Mouse (Mus musculus) embryonic stem cell, embryonic (primary cell): ENCODE data around the gene Polr2f.

Experiments used
- CTCF ChIA-PET, 4 experiments: fragments of 300-600 bp in 2 of 4; fragments of 350-600 bp in 2 of 4; sonication (Branson Sonifier 250); formaldehyde crosslinking; loops; one replicate each; lab custom pipeline; 2022; ENCODE audit warnings: inconsistent platforms in 2 of 4; lab: Charles Lee
- POLR2A ChIA-PET, 4 experiments: fragments of 300-600 bp in 2 of 4; fragments of 350-600 bp in 2 of 4; sonication (Branson Sonifier 250); formaldehyde crosslinking; loops; one replicate each; lab custom pipeline; 2022; ENCODE audit warnings: antibody characterized with exemption in 4 of 4, inconsistent platforms in 1 of 4; lab: Charles Lee

Gene Polr2f

DNA sequence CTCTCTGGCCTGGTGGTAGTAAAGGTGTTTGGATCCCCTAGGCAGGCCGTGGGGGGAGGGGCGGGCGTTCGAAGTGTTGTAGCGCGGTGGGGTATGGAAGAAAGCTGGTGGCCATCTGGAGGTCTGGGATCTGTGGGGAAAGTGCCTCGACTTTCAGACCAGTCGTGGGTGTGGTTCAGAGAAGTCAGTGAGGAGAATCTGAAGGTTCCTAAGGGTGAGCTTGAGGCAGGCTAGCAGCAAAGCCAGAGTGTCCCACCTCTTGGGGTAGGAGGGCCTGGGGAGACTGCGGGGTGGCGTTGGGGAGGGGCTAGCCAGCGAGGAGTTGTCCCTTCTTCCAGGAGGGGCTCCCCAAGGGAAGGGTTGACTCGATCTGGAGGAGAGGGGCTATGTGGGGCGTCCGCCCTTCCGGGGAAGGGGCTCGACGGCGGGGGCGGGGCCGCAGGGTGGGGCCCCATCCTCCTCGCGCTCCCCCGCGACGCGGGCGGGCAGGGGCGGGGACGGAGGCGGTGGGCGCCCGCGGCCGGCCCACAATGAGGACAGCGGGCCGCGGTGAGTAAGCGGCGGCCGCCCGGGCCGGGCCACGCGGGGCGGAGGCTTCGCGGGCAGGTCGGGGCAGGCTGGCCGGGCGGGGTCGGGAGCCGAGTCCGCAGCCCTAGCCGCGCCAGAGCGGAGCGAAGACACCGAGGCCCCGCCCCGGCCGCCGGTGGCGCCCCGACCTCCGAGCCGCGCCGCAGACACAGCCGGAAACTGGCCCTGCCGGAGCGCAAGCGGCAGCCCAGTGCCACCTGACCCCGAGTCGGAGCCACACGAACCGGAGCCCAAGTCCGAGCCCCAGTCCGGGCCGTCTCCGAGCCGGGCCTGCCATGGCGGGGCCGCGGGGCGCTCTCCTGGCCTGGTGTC lies 32.1 kb upstream of the Polr2f start, which contains the start of gene Micall1:
Gene Micall1, plus strand, starts transcription at position 478 of the 900 bp plus-strand sequence.
- POLR2A ChIA-PET, result interaction anchor here (0.5 to 3.2 kb wide), 24 partner anchors 9 to 244 kb away, joined by 3 to 18 read pairs (median 4); partner anchors contain the start of genes 1700088E04Rik (in 1 of the 4), Ankrd54 (in 1 of the 4), Eif3l (in 1 of the 4) and H1f0 (in 1 of the 4)
- CTCF ChIA-PET, result interaction anchor here in 2 of 4 experiments (0.8 to 2.4 kb wide), 5 partner anchors 9 to 40 kb away, joined by 3 to 16 read pairs (median 4); no protein-coding TSS in a partner anchor

DNA sequence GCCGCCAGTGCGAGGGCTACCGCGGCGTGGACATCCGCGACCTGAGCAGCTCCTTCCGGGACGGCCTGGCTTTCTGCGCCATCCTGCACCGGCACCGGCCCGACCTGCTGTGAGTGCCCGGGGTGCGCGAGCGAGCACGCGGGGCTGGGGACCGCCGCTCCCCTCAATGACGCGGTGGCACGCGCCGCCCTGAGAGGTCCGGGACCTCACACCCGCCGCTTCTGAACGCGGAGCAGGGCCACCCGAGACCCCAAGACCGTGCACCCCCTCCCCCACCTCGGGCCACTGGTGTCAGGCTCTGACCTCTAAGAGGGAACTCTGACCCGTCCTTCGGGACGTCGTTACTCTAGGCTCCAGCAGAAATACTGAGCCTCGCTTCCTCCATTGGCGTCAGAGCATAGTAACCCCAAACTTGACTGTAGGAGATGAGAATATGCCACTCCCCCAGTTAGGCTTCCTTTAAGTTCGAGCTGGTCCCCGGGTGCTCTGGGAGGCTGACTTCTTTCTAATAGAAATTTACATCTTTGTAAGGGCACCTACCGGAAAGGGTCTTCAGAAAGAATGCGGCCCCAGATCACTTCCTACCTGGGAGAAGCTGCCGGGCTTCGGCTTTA lies 31.4 kb upstream of the Polr2f start:
- POLR2A ChIA-PET, result interaction anchor here in 3 of 4 experiments (0.9 to 3.2 kb wide), 22 partner anchors 10 to 182 kb away, joined by 3 to 18 read pairs (median 4); partner anchors contain the start of genes 1700088E04Rik (in 1 of the 3), Ankrd54 (in 1 of the 3), Eif3l (in 1 of the 3) and Polr2f (in 1 of the 3)
- CTCF ChIA-PET, result interaction anchor here in 2 of 4 experiments (1.0 to 2.4 kb wide), 6 partner anchors 12 to 39 kb away, joined by 3 to 16 read pairs (median 4); no protein-coding TSS in a partner anchor

- ChIA-PET CTCF (interaction anchor here in 2 of 4 experiments (1.0 to 2.4 kb wide), 6 partner anchors 11 to 38 kb away, joined by 3 to 16 read pairs (median 4); no protein-coding TSS in a partner anchor), POLR2A (interaction anchor here in 2 of 4 experiments (0.9 to 3.2 kb wide), 15 partner anchors 9 to 51 kb away, joined by 3 to 18 read pairs (median 4); partner anchors contain the start of gene Eif3l (in 1 of the 2))
Measured at GRCm38 (mm10) chr15:79110031-79110430, 30.8 kb upstream of the Polr2f start.

DNA sequence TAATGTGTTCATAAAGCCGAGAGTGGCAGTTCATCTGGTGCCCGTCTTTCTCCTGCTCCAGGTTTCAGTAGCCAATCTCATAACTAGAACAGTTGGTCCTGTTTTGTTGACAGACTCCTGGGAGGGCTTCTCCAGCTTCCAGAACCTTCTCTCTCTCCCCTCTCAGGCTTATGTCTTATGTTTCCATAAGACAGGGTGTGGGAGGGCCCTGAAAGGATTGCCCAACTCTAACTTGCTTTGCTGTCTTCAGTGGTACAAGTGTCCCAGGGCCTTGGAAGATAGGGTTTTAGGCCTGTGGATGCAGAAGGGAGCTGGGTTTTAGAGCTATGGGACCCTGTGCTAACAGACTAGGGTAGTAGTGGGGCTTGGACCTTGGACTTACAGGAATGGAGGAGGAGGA lies 30.3 kb upstream of the Polr2f start:
- ChIA-PET CTCF (interaction anchor here in 1 of 4 experiments (1.1 to 1.8 kb wide), 4 partner anchors 16 to 38 kb away, joined by 3 to 8 read pairs (median 4); no protein-coding TSS in a partner anchor), POLR2A (interaction anchor here in 2 of 4 experiments (1.0 to 3.2 kb wide), 13 partner anchors 9 to 51 kb away, joined by 3 to 18 read pairs (median 4); partner anchors contain the start of gene Eif3l (in 1 of the 2))

- ChIA-PET POLR2A (interaction anchor here in 1 of 4 experiments (2.0 to 2.2 kb wide), 2 partner anchors 12 to 50 kb away, joined by 4 to 10 read pairs; no protein-coding TSS in a partner anchor), CTCF (no interaction called here)
Measured at GRCm38 (mm10) chr15:79111774-79112173, 29.0 kb upstream of the Polr2f start.

GRCm38 (mm10) chr15:79115276-79115675 lies 25.5 kb upstream of the Polr2f start:
- POLR2A ChIA-PET, result interaction anchor here in 2 of 4 experiments (0.6 to 3.2 kb wide), 2 partner anchors 11 to 20 kb away, joined by 3 to 13 read pairs; no protein-coding TSS in a partner anchor
- CTCF ChIA-PET, result interaction anchor here in 2 of 4 experiments (1.2 to 2.4 kb wide), 3 partner anchors 12 to 13 kb away, joined by 3 to 7 read pairs (median 4); no protein-coding TSS in a partner anchor

DNA sequence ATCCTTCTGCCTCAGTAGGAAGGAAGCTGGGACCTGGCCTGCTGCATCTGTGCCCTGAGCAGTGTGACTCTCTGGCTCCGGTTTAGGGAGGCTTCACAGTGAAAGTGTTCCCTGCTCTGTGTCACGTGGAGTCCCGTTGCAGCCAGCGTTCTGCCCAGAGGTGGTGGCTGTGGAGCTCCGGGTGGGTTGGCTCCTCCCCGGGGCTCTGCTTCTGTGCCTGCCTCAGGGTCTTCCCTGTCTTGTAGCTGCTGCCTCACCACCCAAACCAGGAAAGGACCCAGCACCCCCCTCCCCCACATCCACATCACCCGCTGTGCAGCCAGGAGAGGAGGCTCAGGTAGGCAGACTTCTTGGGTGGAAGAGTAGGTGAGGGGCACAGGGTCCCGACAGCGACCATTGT lies 21.3 kb upstream of the Polr2f start:
- ChIA-PET CTCF (interaction anchor here in 3 of 4 experiments (0.6 to 4.6 kb wide), 6 partner anchors 8 to 123 kb away, joined by 3 to 33 read pairs (median 3); no protein-coding TSS in a partner anchor), POLR2A (interaction anchor here in 2 of 4 experiments (0.8 to 4.2 kb wide), 16 partner anchors 9 to 172 kb away, joined by 3 to 18 read pairs (median 4); partner anchors contain the start of genes 1700088E04Rik (in 1 of the 2), Micall1 (in 1 of the 2) and Triobp (in 1 of the 2))

GRCm38 (mm10) chr15:79122119-79122518 lies 18.7 kb upstream of the Polr2f start:
- ChIA-PET POLR2A (interaction anchor here in 3 of 4 experiments (0.6 to 3.1 kb wide), 4 partner anchors 12 to 96 kb away, joined by 3 to 10 read pairs (median 6); no protein-coding TSS in a partner anchor), CTCF (no interaction called here)

DNA sequence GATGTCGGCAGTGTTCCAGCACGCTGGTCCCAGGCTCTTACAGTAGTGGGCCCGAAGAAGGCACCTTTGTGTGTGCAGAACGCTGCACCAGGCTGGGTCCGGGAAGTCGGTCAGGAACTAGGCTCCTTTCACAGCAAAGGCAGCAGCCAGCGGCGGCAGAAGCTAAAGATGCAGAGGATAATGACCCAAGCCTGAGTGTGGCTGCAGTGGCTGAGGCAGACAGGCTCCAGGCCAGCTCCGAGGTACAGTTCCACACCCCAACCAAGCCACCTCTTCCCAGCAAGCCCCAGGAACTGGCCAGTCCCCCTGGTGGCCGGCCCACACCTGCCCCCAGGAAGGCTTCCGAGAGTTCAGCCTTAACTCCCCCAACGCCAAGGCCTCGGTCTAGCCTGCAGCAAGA lies 18.3 kb upstream of the Polr2f start:
- POLR2A ChIA-PET, result interaction anchor here in 3 of 4 experiments (0.6 to 3.1 kb wide), 4 partner anchors 12 to 96 kb away, joined by 3 to 10 read pairs (median 6); no protein-coding TSS in a partner anchor

GRCm38 (mm10) chr15:79123751-79124150 lies 17.1 kb upstream of the Polr2f start:
- ChIA-PET POLR2A (interaction anchor here in 1 of 4 experiments (3.1 kb wide), 1 partner anchor 13 kb away, joined by 10 read pairs; no protein-coding TSS in a partner anchor), CTCF (interaction anchor here in 2 of 4 experiments (0.7 to 1.1 kb wide), 2 partner anchors 25 to 75 kb away, joined by 3 to 4 read pairs; no protein-coding TSS in a partner anchor)

More for the DNA sequence above, 18.3 kb upstream of the Polr2f start:
- CTCF ChIA-PET, result no interaction called here

DNA sequence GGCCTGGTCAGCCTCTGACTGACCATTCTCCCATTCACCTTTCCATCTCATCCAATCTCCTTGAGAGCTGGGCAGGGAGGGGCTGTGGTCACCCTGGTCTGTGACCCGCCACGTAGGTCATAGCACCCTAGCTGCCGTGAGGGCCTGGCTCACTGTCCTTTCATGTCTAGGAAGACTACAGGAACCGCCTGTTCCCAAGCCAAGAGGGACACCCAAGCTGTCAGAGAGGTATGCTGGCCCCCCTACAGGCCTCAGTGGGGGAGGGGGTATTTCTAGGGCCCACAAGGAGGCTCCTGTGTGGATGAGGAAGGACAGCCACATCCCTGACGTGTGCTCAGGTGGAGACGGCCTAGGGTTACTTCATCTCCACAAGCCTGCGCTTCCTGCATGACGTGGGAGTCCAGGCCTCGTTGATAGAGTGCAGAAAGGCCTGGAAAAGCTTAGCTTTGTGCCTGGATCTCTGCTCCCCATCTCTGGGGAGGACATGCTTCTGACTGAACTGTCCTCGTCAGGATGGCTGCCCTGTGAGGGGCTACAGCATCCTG lies 16.4 kb upstream of the Polr2f start:
- POLR2A ChIA-PET, result interaction anchor here in 1 of 4 experiments (0.6 to 3.1 kb wide), 2 partner anchors 14 to 489 kb away, joined by 3 to 10 read pairs; no protein-coding TSS in a partner anchor
- CTCF ChIA-PET, result interaction anchor here in 3 of 4 experiments (0.6 to 1.1 kb wide), 3 partner anchors 14 to 85 kb away, joined by 3 read pairs; no protein-coding TSS in a partner anchor

GRCm38 (mm10) chr15:79126217-79126932 lies 14.4 kb upstream of the Polr2f start:
- POLR2A ChIA-PET, result interaction anchor here in 3 of 4 experiments (0.5 to 3.8 kb wide), 12 partner anchors 10 to 213 kb away, joined by 3 to 17 read pairs (median 3); partner anchors contain the start of genes 1700088E04Rik (in 1 of the 3), Ankrd54 (in 1 of the 3), Micall1 (in 1 of the 3) and Pdxp (in 1 of the 3)
- CTCF ChIA-PET, result interaction anchor here (0.6 to 4.0 kb wide), 55 partner anchors 8 to 544 kb away, joined by 3 to 42 read pairs (median 5); partner anchors contain the start of genes 1700088E04Rik (in 4 of the 4), Polr2f (in 4 of the 4), Ankrd54 (in 1 of the 4) and Gga1 (in 1 of the 4)

DNA sequence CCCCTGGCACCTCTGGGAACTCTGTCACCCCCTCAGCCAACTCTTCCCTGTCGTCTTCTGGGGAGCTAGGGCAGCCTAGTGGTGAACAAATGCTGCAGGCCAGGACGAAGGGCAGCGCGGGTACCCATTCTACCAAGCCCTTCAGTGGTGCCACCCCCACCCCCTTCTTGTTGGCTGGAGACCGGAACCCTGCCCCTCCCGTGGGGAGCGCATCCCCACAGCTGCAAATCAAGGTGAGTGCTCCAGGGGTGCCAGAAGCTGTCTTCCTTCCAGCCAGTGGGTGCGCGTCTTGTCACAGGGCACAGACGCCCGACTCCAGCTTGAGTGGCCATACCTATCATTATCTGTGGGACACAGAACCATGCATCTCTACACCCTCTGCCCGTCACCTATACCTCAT lies 13.7 kb upstream of the Polr2f start:
- CTCF ChIA-PET, result interaction anchor here (0.6 to 4.0 kb wide), 46 partner anchors 9 to 904 kb away, joined by 3 to 42 read pairs (median 5); partner anchors contain the start of genes 1700088E04Rik (in 4 of the 4), Polr2f (in 4 of the 4), Micall1 (in 1 of the 4) and Pdxp (in 1 of the 4)
- POLR2A ChIA-PET, result interaction anchor here in 3 of 4 experiments (0.6 to 3.8 kb wide), 10 partner anchors 11 to 144 kb away, joined by 3 to 17 read pairs (median 4); partner anchors contain the start of genes 1700088E04Rik (in 1 of the 3), Micall1 (in 1 of the 3) and Polr2f (in 1 of the 3)

DNA sequence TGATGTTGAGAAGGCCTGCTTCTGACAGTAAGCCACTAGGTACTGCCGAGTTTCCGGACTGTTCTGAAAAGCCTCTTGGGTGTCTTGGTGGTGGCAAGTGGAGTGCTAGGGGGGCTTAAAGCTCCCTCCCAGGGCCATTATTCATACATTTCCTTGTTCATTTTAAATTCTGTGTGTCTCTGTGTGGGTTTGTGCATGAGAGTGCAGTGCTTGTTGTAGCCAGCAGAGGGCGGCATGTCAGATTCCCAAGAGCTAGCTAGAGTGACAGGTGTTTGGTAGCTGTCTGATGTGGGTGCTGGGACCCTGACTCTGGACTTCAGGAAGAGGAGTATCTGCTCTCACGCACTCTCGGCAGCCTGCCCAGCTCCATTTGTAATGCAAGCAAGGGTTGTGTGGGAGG lies 12.6 kb upstream of the Polr2f start:
- ChIA-PET POLR2A (interaction anchor here in 3 of 4 experiments (0.6 to 3.8 kb wide), 7 partner anchors 9 to 81 kb away, joined by 3 to 17 read pairs (median 5); partner anchors contain the start of genes 1700088E04Rik (in 1 of the 3) and Polr2f (in 1 of the 3)), CTCF (interaction anchor here (0.5 to 4.0 kb wide), 37 partner anchors 8 to 251 kb away, joined by 3 to 42 read pairs (median 4); partner anchors contain the start of genes 1700088E04Rik (in 3 of the 4), Polr2f (in 3 of the 4), Micall1 (in 1 of the 4) and Pdxp (in 1 of the 4))

GRCm38 (mm10) chr15:79129311-79129710 lies 11.5 kb upstream of the Polr2f start:
- POLR2A ChIA-PET, result interaction anchor here in 2 of 4 experiments (0.6 to 3.0 kb wide), 6 partner anchors 10 to 195 kb away, joined by 3 to 9 read pairs (median 4); partner anchors contain the start of genes Nol12 (in 1 of the 2) and Polr2f (in 1 of the 2)
- CTCF ChIA-PET, result interaction anchor here (0.6 to 4.0 kb wide), 17 partner anchors 10 to 657 kb away, joined by 3 to 42 read pairs (median 4); partner anchors contain the start of genes 1700088E04Rik (in 2 of the 4) and Polr2f (in 2 of the 4)
